Mouse (Mus musculus) C2C12 (cell line): ENCODE measurements around the gene Snrnp27.

Experiments
- CEBPB ChIP-seq: IDR thresholded peaks from one replicate; pipeline ENCODE4 v1.6.1; 2011; ENCODE audit warnings: low read depth, mild to moderate bottlenecking, control low read depth, moderate library complexity
- CTCF ChIP-seq: IDR thresholded peaks from one replicate; pipeline ENCODE4 v1.5.1; 2011; ENCODE audit not compliant: control insufficient read depth, insufficient read depth, insufficient read length
- MAX ChIP-seq: IDR thresholded peaks from one replicate; pipeline ENCODE4 v1.6.1; 2011; ENCODE audit warnings: mild to moderate bottlenecking, control low read depth
- MYOD1 ChIP-seq: IDR thresholded peaks from one replicate; pipeline ENCODE4 v1.6.1; 2011; ENCODE audit warnings: low read depth; ENCODE audit not compliant: control insufficient read depth, insufficient read length
- USF1 ChIP-seq: IDR thresholded peaks from one replicate; pipeline ENCODE4 v1.6.1; 2011; ENCODE audit warnings: low read depth, mild to moderate bottlenecking, control low read depth, moderate library complexity

- TF ChIP-seq USF1 (no peak), MAX (no peak), CTCF (no peak), CEBPB (no peak), MYOD1 (no peak)
Measured at GRCm38 (mm10) chr6:86696213-86696612, 11.9 kb upstream of the Snrnp27 start.
